Mouse (Mus musculus) heart, postnatal 4 days (tissue): ENCODE data around the gene Calr. TPM values are rescaled to one million over a fixed set of nuclear protein-coding genes. Genes with fewer than 3 reads are reported as not detected.
A peak's percentile ranks its signal among the peaks of the same experiment; 100 is the strongest.

Experiments used
- DNase-seq: peaks from one replicate; pipeline ENCODE4 v3.0.0; 2021
- total RNA-seq, 2 experiments: library from RNA; stranded (reverse); gene quantifications; 2 replicates each; pipeline ENCODE4 v1.2.3; 2021

The Calr gene
- total RNA-seq, 2 experiments from 2014 or later, result 320 to 358 TPM

- DNase-seq, result no peak
Measured at GRCm38 (mm10) chr8:84814555-84815441, 31.9 kb downstream of the Calr start.

- DNase-seq, result no peak
Measured at GRCm38 (mm10) chr8:84814240-84814554, 32.5 kb downstream of the Calr start.

GRCm38 (mm10) chr8:84813830-84814229, 32.9 kb downstream of the Calr start:
- no peak for DNase-seq

GRCm38 (mm10) chr8:84813059-84813458, 33.7 kb downstream of the Calr start:
- DNase-seq, result peak; percentile 88

GRCm38 (mm10) chr8:84811303-84811702, 35.4 kb downstream of the Calr start:
- DNase-seq, result no peak

- peak; percentile 98 for DNase-seq
Measured at GRCm38 (mm10) chr8:84810896-84811295, 35.8 kb downstream of the Calr start.

GRCm38 (mm10) chr8:84809941-84810280, 36.8 kb downstream of the Calr start:
- no peak for DNase-seq

- DNase-seq, result no peak
Measured at GRCm38 (mm10) chr8:84809109-84809940, 37.4 kb downstream of the Calr start.

- no peak for DNase-seq
Measured at GRCm38 (mm10) chr8:84806031-84806430, 40.7 kb downstream of the Calr start.

GRCm38 (mm10) chr8:84799999-84800831, 46.5 kb downstream of the Calr start, which contains the start of gene Nfix:
Gene Nfix (minus strand): TSS chr8:84800344.
- DNase-seq, result peak; percentile 80

- DNase-seq, result peak; percentile 77
Measured at GRCm38 (mm10) chr8:84799136-84799931, 47.4 kb downstream of the Calr start.

- no peak for DNase-seq
Measured at GRCm38 (mm10) chr8:84798446-84799135, 48.1 kb downstream of the Calr start.

- no peak for DNase-seq
Measured at GRCm38 (mm10) chr8:84797971-84798370, 48.8 kb downstream of the Calr start.

- no peak for DNase-seq
Measured at GRCm38 (mm10) chr8:84797256-84797797, 49.4 kb downstream of the Calr start.

GRCm38 (mm10) chr8:84794486-84794885, 52.2 kb downstream of the Calr start:
- DNase-seq, result peak; percentile 44

- peak; percentile 67 for DNase-seq
Measured at GRCm38 (mm10) chr8:84793791-84794485, 52.8 kb downstream of the Calr start.

- no peak for DNase-seq
Measured at GRCm38 (mm10) chr8:84793134-84793533, 53.6 kb downstream of the Calr start.

GRCm38 (mm10) chr8:84792429-84792947, 54.2 kb downstream of the Calr start:
- DNase-seq, result no peak
